Mouse (Mus musculus) cerebellum, adult 11 months (tissue): Measurements from ENCODE around the gene Rimklb.
"Not testable (repeated sequence)": the region's sequence is repeated elsewhere in the genome, so short reads cannot be mapped to it uniquely, and the experiment has no call there.

ENCODE experiments used
- DNase-seq: peaks from one replicate; pipeline ENCODE4 v3.0.0; 2022

Rimklb gene

GRCm38 (mm10) chr6:122495082-122495881 is 3.3 kb downstream of the Rimklb start:
- DNase-seq = no peak

GRCm38 (mm10) chr6:122493799-122494472 is 4.6 kb downstream of the Rimklb start:
- DNase-seq = no peak

- DNase-seq = no peak
Observed at GRCm38 (mm10) chr6:122492479-122492878, 6.1 kb downstream of the Rimklb start.

GRCm38 (mm10) chr6:122491557-122491956 is 7.0 kb downstream of the Rimklb start:
- no peak for DNase-seq

- DNase-seq = no peak
Observed at GRCm38 (mm10) chr6:122490929-122491512, 7.5 kb downstream of the Rimklb start.

- DNase-seq = no peak
Observed at GRCm38 (mm10) chr6:122486297-122487117, 12.1 kb downstream of the Rimklb start.

- DNase-seq = peak; percentile 10
Observed at GRCm38 (mm10) chr6:122485401-122486296, 12.9 kb downstream of the Rimklb start.

GRCm38 (mm10) chr6:122478062-122478461 is 20.5 kb downstream of the Rimklb start:
- no peak for DNase-seq

- not testable (repeated sequence) for DNase-seq
Observed at GRCm38 (mm10) chr6:122471461-122471860, 27.1 kb downstream of the Rimklb start.

- DNase-seq = no peak
Observed at GRCm38 (mm10) chr6:122470240-122470639, 28.3 kb downstream of the Rimklb start.

GRCm38 (mm10) chr6:122469030-122469640 is 29.4 kb downstream of the Rimklb start:
- DNase-seq = no peak

- no peak for DNase-seq
Observed at GRCm38 (mm10) chr6:122466092-122466713, 32.4 kb downstream of the Rimklb start.

GRCm38 (mm10) chr6:122458946-122459693 is 39.4 kb downstream of the Rimklb start:
- no peak for DNase-seq

GRCm38 (mm10) chr6:122447848-122448247 is 50.7 kb downstream of the Rimklb start:
- no peak for DNase-seq

GRCm38 (mm10) chr6:122445215-122445614 is 53.3 kb downstream of the Rimklb start:
- DNase-seq = no peak

GRCm38 (mm10) chr6:122440632-122441226 is 57.8 kb downstream of the Rimklb start:
- no peak for DNase-seq

GRCm38 (mm10) chr6:122439249-122439648 is 59.3 kb downstream of the Rimklb start:
- no peak for DNase-seq

- DNase-seq = no peak
Observed at GRCm38 (mm10) chr6:122435270-122435669, 63.3 kb downstream of the Rimklb start.

- DNase-seq = no peak
Observed at GRCm38 (mm10) chr6:122427456-122427855, 71.1 kb downstream of the Rimklb start.

- DNase-seq = no peak
Observed at GRCm38 (mm10) chr6:122417015-122417414, 81.5 kb downstream of the Rimklb start.
